Mouse (Mus musculus): Measurements from ENCODE around the gene Lep.
A peak's percentile ranks its signal among the peaks of the same experiment; 100 is the strongest.

DNA sequence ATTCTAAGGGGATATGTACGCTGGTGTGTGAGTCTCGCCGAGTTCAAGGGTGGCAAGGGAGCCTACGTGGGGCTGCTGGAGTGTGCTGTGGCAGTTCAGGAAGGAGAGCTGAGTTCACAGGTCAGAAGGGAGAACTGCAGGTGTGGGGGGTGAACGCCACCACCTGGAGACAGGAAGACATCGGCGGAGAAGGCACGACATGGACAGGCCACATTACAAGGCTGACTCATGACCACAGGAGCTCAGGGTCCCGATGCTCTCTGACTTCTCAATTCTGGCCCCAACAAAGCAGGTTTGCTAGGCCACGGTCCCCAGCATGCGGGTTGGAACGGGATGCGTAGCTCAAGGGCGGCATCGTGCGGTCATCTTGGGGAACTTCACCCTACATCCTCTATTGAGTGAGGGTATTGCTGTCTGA lies 36.0 kb upstream of the Lep start:
- TF ChIP-seq CTCF (conservative IDR thresholded peaks at IDR 0.05; ENCODE audit: insufficient read depth, insufficient read length, low read depth, low read length) (peak; percentile 96), POLR2A (IDR thresholded peaks at IDR 0.05; ENCODE audit: low read depth, low read length) (no peak)
